Mouse (Mus musculus): ENCODE results near the gene Agbl4.

Agbl4 gene

GRCm38 (mm10) chr4:111669369-111669768, 1271.9 kb downstream of the Agbl4 start:
- DNase-seq (ENCODE audit: low spot score) = no peak

- DNase-seq (ENCODE audit: low spot score) = no peak
These were observed 1273.3 kb downstream of the Agbl4 start for GRCm38 (mm10) chr4:111670566-111671421.

DNA sequence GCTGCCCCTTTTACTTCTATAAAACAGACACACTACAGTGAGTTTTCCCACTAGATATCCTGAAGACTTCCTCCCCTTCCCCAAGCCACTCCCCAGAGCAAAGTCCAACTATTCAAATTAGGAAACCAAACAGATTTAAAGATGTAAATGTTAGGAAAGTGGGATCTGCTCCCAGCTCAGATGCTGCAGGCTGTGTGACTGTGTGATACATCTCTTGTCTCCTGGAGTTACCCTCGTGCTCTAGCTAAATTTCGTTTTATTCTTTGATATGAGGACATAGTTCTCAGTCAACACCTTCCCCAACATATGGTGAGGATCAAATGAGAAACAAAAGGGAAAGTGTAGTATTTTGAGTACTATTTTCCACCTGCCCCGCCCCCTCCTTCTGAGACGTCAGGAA, 1274.0 kb downstream of the Agbl4 start:
- DNase-seq (ENCODE audit: low spot score) = no peak

- no peak for DNase-seq (ENCODE audit: low spot score)
These were observed 1276.4 kb downstream of the Agbl4 start for GRCm38 (mm10) chr4:111673904-111674303.

DNA sequence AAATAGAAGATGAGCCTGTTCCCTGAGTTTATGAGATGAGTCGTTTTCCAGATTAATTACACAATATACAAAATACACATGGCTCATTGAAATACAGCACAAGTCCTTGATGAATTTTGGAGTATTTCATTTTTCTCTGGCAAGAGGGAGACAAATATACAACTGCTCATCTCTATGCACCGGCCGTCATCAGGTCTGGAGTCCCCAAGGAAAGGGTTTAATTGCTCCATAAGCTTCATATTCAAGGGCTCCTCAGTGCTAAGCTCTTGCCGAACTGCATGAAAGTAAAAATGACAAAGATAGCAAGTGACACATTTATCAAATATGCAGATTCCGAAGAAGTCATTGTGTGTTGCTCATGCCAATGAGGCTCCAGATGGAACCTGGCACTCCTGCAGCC, 1284.5 kb downstream of the Agbl4 start:
- no peak for DNase-seq (ENCODE audit: low spot score)

GRCm38 (mm10) chr4:111682793-111683192, 1285.3 kb downstream of the Agbl4 start:
- DNase-seq (ENCODE audit: low spot score) = no peak

DNA sequence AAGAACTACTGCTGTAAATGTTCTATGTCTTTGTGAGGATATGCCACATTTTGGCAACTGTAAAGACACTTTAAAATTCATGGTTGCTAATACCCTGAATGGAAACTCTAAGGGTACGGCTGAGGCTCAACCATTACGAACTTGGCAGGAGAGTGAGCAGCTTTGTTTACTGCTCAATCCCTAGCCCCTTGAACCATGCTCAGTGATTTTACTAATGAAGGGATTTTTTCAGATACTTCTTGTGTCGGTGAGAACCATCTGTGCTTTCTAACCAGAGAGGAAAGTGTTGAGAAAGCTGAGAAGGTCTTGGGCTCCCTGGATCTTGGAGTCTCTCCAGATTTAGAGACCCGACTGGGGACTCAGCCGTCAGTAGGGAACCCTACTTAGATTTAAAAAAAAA, 1286.4 kb downstream of the Agbl4 start:
- no peak for DNase-seq (ENCODE audit: low spot score)

DNA sequence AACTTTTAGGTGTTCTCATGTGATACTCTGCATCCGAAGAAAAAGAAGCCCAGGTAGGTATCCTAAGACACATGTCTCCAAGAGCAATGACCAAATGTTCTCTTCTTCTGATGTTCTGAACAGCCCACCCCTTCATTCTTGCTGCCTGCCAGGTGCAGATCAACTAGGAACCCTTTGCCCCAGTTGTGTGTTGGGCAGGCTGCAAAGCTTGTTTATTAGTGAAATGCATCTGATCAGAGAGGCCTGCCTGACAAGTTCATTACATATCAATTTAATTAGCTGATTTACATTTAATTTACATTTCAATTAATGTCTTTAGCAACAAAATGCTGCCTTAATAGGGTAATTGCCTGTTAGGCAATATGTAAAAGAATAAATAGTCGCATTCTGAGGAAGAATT, 1288.5 kb downstream of the Agbl4 start:
- DNase-seq (ENCODE audit: low spot score) = no peak

GRCm38 (mm10) chr4:111686951-111687350, 1289.5 kb downstream of the Agbl4 start:
- peak; percentile 52 for DNase-seq (ENCODE audit: low spot score)

DNA sequence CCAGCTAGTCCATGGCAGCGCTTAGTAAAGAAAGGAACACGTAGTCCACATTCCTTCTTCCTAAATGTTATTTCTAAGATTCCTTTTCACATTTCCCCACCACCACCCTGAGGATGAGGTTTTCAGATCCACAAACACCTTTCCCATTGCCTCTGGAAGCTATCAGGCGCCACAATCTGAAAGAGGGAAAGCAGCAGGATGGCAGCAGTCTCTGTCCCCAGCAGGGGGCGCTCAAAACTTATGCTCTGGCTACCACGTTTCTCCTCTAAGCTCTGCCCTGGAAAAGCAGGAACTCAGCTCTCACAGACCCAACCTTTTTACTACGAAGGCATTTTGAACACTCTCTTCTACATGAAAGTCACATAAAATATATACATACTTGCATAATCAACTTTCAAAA, 1290.2 kb downstream of the Agbl4 start:
- peak; percentile 83 for DNase-seq (ENCODE audit: low spot score)

DNA sequence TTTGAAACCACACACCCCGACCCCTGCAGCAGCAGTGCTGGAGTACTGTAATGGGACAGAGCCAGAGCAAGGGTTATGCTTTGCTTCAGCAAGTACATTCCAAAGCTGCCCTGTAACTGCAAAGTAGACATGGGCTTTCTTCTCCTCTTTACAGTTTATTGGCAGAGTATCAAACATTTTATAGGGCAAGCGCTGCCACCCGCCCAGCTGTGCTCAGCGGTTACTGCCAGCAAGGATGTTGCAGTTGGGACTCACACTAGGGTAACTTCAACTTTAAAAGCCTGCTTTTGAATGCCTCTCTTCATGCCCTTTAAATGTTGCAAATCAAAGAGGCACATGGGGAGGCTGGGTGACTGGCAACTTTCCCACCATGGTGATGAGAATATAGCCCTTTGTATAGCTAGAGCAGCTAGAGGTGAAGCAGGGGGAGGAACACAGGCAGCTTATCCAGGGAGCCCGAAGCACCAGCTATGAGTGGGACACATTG, 1293.6 kb downstream of the Agbl4 start:
- DNase-seq (ENCODE audit: low spot score) = no peak

GRCm38 (mm10) chr4:111701381-111701780, 1303.9 kb downstream of the Agbl4 start:
- no peak for DNase-seq (ENCODE audit: low spot score)

GRCm38 (mm10) chr4:111704126-111704525, 1306.7 kb downstream of the Agbl4 start:
- no peak for DNase-seq (ENCODE audit: low spot score)

DNA sequence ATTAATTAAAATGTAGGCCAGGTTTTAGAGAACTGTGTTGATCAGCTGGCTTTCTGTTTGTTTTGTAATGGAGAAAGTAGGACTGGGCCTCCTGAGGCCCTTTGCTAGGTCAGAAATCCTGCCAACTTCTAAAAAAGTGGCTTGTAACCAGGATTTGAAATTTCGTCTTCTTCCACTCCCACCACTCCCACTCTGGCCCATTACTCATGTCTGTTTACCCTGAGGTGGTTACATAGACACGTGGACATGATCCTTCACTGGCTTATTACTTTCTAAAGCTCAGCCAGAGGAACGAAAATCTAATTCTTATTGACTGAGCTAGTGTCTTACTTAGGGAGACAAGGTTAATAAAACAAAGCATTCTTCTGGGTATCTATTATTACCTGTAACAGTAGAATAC, 1307.5 kb downstream of the Agbl4 start:
- DNase-seq (ENCODE audit: low spot score) = peak; percentile 6
